Mouse (Mus musculus) liver, embryonic 11.5 days (tissue): ENCODE results near the gene Kctd11. TPM values are rescaled to one million over a fixed set of nuclear protein-coding genes. Genes with fewer than 3 reads are reported as not detected.
A peak's percentile ranks its signal among the peaks of the same experiment; 100 is the strongest.
"Not testable (repeated sequence)": the region's sequence is repeated elsewhere in the genome, so short reads cannot be mapped to it uniquely, and the experiment has no call there.

Experiments
- ATAC-seq: fragments of 200-750 bp; cut with Nextera tagmentation; replicated peaks from 2 replicates; pipeline ENCODE4 v1.8.0; 2017; ENCODE audit warnings: moderate number of reproducible peaks, mild to moderate bottlenecking, moderate TSS enrichment, moderate library complexity; ENCODE audit not compliant: low FRiP score
- DNase-seq: peaks from one replicate; pipeline ENCODE4 v3.0.0-alpha.2; 2017; ENCODE audit warnings: low spot score
- H3K27ac ChIP-seq: fragments of 300-500 bp; sonication (generic); 2 replicates; pipeline ENCODE4 v1.5.1; 2014; ENCODE audit warnings: mild to moderate bottlenecking, low read depth, low read length, control low read depth
- H3K27me3 ChIP-seq: fragments of 300-500 bp; sonication (generic); replicated peaks from 2 replicates; pipeline ENCODE4 v1.6.1; 2014; ENCODE audit warnings: low read length, mixed read lengths; ENCODE audit not compliant: control insufficient read depth, insufficient read depth
- H3K36me3 ChIP-seq: fragments of 300-500 bp; sonication (generic); 2 replicates; pipeline ENCODE4 v1.6.1; 2014; ENCODE audit warnings: mild to moderate bottlenecking, low read length, moderate library complexity, mixed read lengths; ENCODE audit not compliant: control insufficient read depth, insufficient read depth
- H3K4me1 ChIP-seq: fragments of 300-500 bp; sonication (generic); replicated peaks from 2 replicates; pipeline ENCODE4 v1.6.1; 2014; ENCODE audit warnings: low read length, mixed read lengths; ENCODE audit not compliant: control insufficient read depth, insufficient read depth
- H3K4me2 ChIP-seq: fragments of 300-500 bp; sonication (generic); 2 replicates; pipeline ENCODE4 v1.6.1; 2014; ENCODE audit warnings: mild to moderate bottlenecking, control low read depth, moderate library complexity
- H3K4me3 ChIP-seq: fragments of 300-500 bp; sonication (generic); 2 replicates; pipeline ENCODE4 v1.5.1; 2014; ENCODE audit warnings: low read depth, low read length, control low read depth
- H3K9ac ChIP-seq: fragments of 300-500 bp; sonication (generic); 2 replicates; pipeline ENCODE4 v1.6.1; 2014; ENCODE audit warnings: low read depth, low read length, control low read depth
- H3K9me3 ChIP-seq: fragments of 300-500 bp; sonication (generic); 2 replicates; pipeline ENCODE4 v1.6.1; 2016; ENCODE audit warnings: low read length, inconsistent platforms, mixed read lengths; ENCODE audit not compliant: control insufficient read depth
- WGBS: fragments of 180-500 bp; shearing (Covaris S2); extraction: QIAGEN DNeasy Blood & Tissue Kit; methylation state at CpG from one replicate; pipeline ENCODE4 v1.1.7; 2014; 5-methylcytosine and 5-hydroxymethylcytosine counted together
- polyA plus RNA-seq: library from polyadenylated mRNA; unstranded; fragments of >200 nt; fragmentation: Nextera tagmentation; extraction: Ambion mirVana; gene quantifications from 2 replicates; pipeline ENCODE4 v1.2.1, GENCODE M21; 2014

Kctd11 gene
- polyA plus RNA-seq, 1 experiment from 2014 or later = 3.6 TPM

GRCm38 (mm10) chr11:69870289-69871069 lies 10.7 kb downstream of the Kctd11 start:
- no peaks in the 10 kb centered on the region for H3K36me3 ChIP-seq
- H3K9me3 ChIP-seq = no peaks in the 10 kb centered on the region
- ATAC-seq (peak; percentile 60; the same call in 1 of the 2 replicates), DNase-seq (no peak)
- WGBS = 70% methylated on average over 2 of the region's 2 CpGs
- H3K27me3 ChIP-seq = no peaks in the 10 kb centered on the region
- no peak overlapping the region for H3K4me2 ChIP-seq
- no peak overlapping the region for H3K27ac ChIP-seq
- H3K4me3 ChIP-seq = no peak overlapping the region
- no peak overlapping the region for H3K9ac ChIP-seq
- H3K4me1 ChIP-seq = no peaks in the 10 kb centered on the region

GRCm38 (mm10) chr11:69867335-69867734 lies 13.9 kb downstream of the Kctd11 start:
- no peaks in the 10 kb centered on the region for H3K9me3 ChIP-seq
- ATAC-seq = peak; percentile 60
- H3K27me3 ChIP-seq = no peaks in the 10 kb centered on the region
- H3K9ac ChIP-seq = no peak overlapping the region
- 45% methylated on average over 9 of the region's 9 CpGs for WGBS
- no peak overlapping the region for H3K4me2 ChIP-seq
- peaks cover 15% of the 10 kb centered on the region for H3K4me1 ChIP-seq
- no peaks in the 10 kb centered on the region for H3K36me3 ChIP-seq
- DNase-seq = no peak
- H3K27ac ChIP-seq = no peak overlapping the region
- H3K4me3 ChIP-seq = no peak overlapping the region

GRCm38 (mm10) chr11:69865561-69865960 lies 15.6 kb downstream of the Kctd11 start:
- ATAC-seq = no peak
- 87% methylated on average over 9 of the region's 9 CpGs for WGBS
- H3K4me3 ChIP-seq = no peak overlapping the region

GRCm38 (mm10) chr11:69864138-69864860 lies 16.9 kb downstream of the Kctd11 start:
- 41% methylated on average over 8 of the region's 8 CpGs for WGBS
- Histone ChIP-seq H3K27me3 (peaks cover 4% of the 10 kb centered on the region; the same call in 1 of the 2 replicates), H3K27ac (peak overlapping the region; percentile 76), H3K36me3 (no peaks in the 10 kb centered on the region), H3K9ac (peak overlapping the region; percentile 55), H3K4me1 (peaks cover 15% of the 10 kb centered on the region), H3K4me2 (peak overlapping the region; percentile 33), H3K4me3 (no peak overlapping the region), H3K9me3 (no peaks in the 10 kb centered on the region)
- no peak for DNase-seq
- ATAC-seq = no peak

More at GRCm38 (mm10) chr11:69865561-69865960, 15.6 kb downstream of the Kctd11 start:
- no peak for DNase-seq
- no peaks in the 10 kb centered on the region for H3K27me3 ChIP-seq
- no peak overlapping the region for H3K9ac ChIP-seq
- H3K27ac ChIP-seq = no peak overlapping the region
- H3K9me3 ChIP-seq = no peaks in the 10 kb centered on the region
- H3K4me1 ChIP-seq = peaks cover 15% of the 10 kb centered on the region
- H3K36me3 ChIP-seq = no peaks in the 10 kb centered on the region
- no peak overlapping the region for H3K4me2 ChIP-seq

GRCm38 (mm10) chr11:69863729-69864128 lies 17.5 kb downstream of the Kctd11 start:
- not testable (repeated sequence) for H3K27me3 ChIP-seq, H3K36me3 ChIP-seq, DNase-seq, H3K27ac ChIP-seq, H3K9me3 ChIP-seq, H3K4me3 ChIP-seq
- 64% methylated on average over 3 of the region's 3 CpGs for WGBS
- Histone ChIP-seq H3K4me2 (peak overlapping the region; percentile 33), H3K4me1 (peaks cover 15% of the 10 kb centered on the region), H3K9ac (peak overlapping the region; percentile 55; the same call in 1 of the 2 replicates)
- peak; percentile 54; the same call in 1 of the 2 replicates for ATAC-seq

- DNase-seq (no peak), ATAC-seq (no peak)
- H3K4me1 ChIP-seq = peaks cover 21% of the 10 kb centered on the region
- H3K27me3 ChIP-seq = peaks cover 23% of the 10 kb centered on the region
- H3K4me2 ChIP-seq = peak within 1 kb of the TSS; percentile 38; the same call in 1 of the 2 replicates
- no peaks in the 10 kb centered on the region for H3K9me3 ChIP-seq
- H3K27ac ChIP-seq = no peak within 1 kb of the TSS
- no peaks in the 10 kb centered on the region for H3K36me3 ChIP-seq
- 0 out of 2 replicates have a peak within 1 kb of the TSS, but pooled peaks have one; percentile 12 for H3K4me3 ChIP-seq
- H3K9ac ChIP-seq = no peak within 1 kb of the TSS
- WGBS = 30% methylated on average over 29 of the region's 30 CpGs
Observed at GRCm38 (mm10) chr11:69858113-69858998, 22.9 kb downstream of the Kctd11 start, which contains the start of gene Tnk1. TSS of gene Tnk1 (minus strand) at chr11:69858730.

- H3K9ac ChIP-seq = peak overlapping the region; percentile 22; the same call in 1 of the 2 replicates
- H3K4me2 ChIP-seq = peak overlapping the region; percentile 49
- 28% methylated on average over 16 of the region's 16 CpGs for WGBS
- H3K4me1 ChIP-seq = peaks cover 42% of the 10 kb centered on the region
- peak overlapping the region; percentile 94 for H3K27ac ChIP-seq
- H3K27me3 ChIP-seq = peaks cover 23% of the 10 kb centered on the region
- no peak overlapping the region for H3K4me3 ChIP-seq
- no peaks in the 10 kb centered on the region for H3K9me3 ChIP-seq
- peaks cover 11% of the 10 kb centered on the region for H3K36me3 ChIP-seq
- DNase-seq (peak; percentile 53), ATAC-seq (peak; percentile 45)
Observed at GRCm38 (mm10) chr11:69855347-69855746, 25.9 kb downstream of the Kctd11 start.

- Histone ChIP-seq H3K9ac (no peak overlapping the region; the same call in 1 of the 2 replicates), H3K9me3 (no peaks in the 10 kb centered on the region), H3K27me3 (peaks cover 19% of the 10 kb centered on the region), H3K4me3 (no peak overlapping the region), H3K36me3 (peaks cover 13% of the 10 kb centered on the region), H3K4me1 (peaks cover 45% of the 10 kb centered on the region), H3K4me2 (peak overlapping the region; percentile 49), H3K27ac (peak overlapping the region; percentile 94)
- 67% methylated on average over 10 of the region's 10 CpGs for whole genome bisulfite sequencing
- ATAC-seq (no peak), DNase-seq (no peak)
Observed at GRCm38 (mm10) chr11:69854680-69855079, 26.5 kb downstream of the Kctd11 start.
